Mouse (Mus musculus): Measurements from ENCODE around the gene Kxd1.
A peak's percentile ranks its signal among the peaks of the same experiment; 100 is the strongest.

The Kxd1 gene

GRCm38 (mm10) chr8:70466305-70466704, 61.5 kb downstream of the Kxd1 start:
- DNase-seq, result no peak

- no peak for DNase-seq
Measured at GRCm38 (mm10) chr8:70465701-70466100, 62.1 kb downstream of the Kxd1 start.

GRCm38 (mm10) chr8:70464162-70464561, 63.6 kb downstream of the Kxd1 start:
- DNase-seq, result no peak

GRCm38 (mm10) chr8:70463306-70463705, 64.5 kb downstream of the Kxd1 start:
- DNase-seq, result peak; percentile 63

- DNase-seq, result no peak
Measured at GRCm38 (mm10) chr8:70462516-70462813, 65.3 kb downstream of the Kxd1 start.

GRCm38 (mm10) chr8:70461765-70462515, 65.8 kb downstream of the Kxd1 start:
- DNase-seq, result no peak

- DNase-seq, result peak; percentile 48 to 52
Measured at GRCm38 (mm10) chr8:70460606-70461005, 67.2 kb downstream of the Kxd1 start.

GRCm38 (mm10) chr8:70460199-70460598, 67.6 kb downstream of the Kxd1 start:
- no peak for DNase-seq

GRCm38 (mm10) chr8:70459636-70460035, 68.1 kb downstream of the Kxd1 start:
- no peak for DNase-seq

GRCm38 (mm10) chr8:70458462-70458861, 69.3 kb downstream of the Kxd1 start:
- no peak for DNase-seq
